Mouse (Mus musculus) left cerebral cortex, adult 8-10 months (tissue): Measurements from ENCODE around the gene Olfr885. TPM values are rescaled to one million over a fixed set of nuclear protein-coding genes. Genes with fewer than 3 reads are reported as not detected.

Source experiments
- DNase-seq, 2 experiments: peaks; one replicate each; pipeline ENCODE4 v3.0.0; 2022; ENCODE audit warnings: low spot score in 2 of 2
- total RNA-seq, 4 experiments: library from RNA; stranded (reverse); gene quantifications; 2 replicates each; pipeline ENCODE4 v1.2.4; 2022

The Olfr885 gene
- total RNA-seq = not detected

GRCm38 (mm10) chr9:38061022-38061421 is at the start of gene Olfr885:
Gene Olfr885, plus strand, starts transcription at chr9:38061322.
- DNase-seq = no peak

GRCm38 (mm10) chr9:38025508-38025907 is 35.6 kb upstream of the Olfr885 start, which contains the start of gene Olfr883:
Gene Olfr883, plus strand, starts transcription at chr9:38025808.
- no peak for DNase-seq

- no peak for DNase-seq
Observed at GRCm38 (mm10) chr9:38046255-38046654, 14.9 kb upstream of the Olfr885 start, which contains the start of gene Olfr884. Gene Olfr884, plus strand, starts transcription at chr9:38046555.

- no peak for DNase-seq
Observed at GRCm38 (mm10) chr9:38083772-38084171, 22.6 kb downstream of the Olfr885 start, which contains the start of gene Olfr887. Gene Olfr887, plus strand, starts transcription at chr9:38084072.

GRCm38 (mm10) chr9:38107828-38108227 is 46.7 kb downstream of the Olfr885 start, which contains the start of gene Olfr888:
Gene Olfr888, plus strand, starts transcription at chr9:38108128.
- no peak for DNase-seq

Other genes with a start within 250 kb of the Olfr885 start
- gene Olfr877, start 207.1 kb upstream of the Olfr885 start, total RNA-seq = not detected
- not detected for gene Olfr145, start 164.6 kb upstream of the Olfr885 start, total RNA-seq
- gene Olfr878, start 143.5 kb upstream of the Olfr885 start, total RNA-seq = under 1 TPM in 2 of 4 experiments, not detected in 2; 0.13 to 0.21 TPM
- not detected for gene Olfr881, start 69.5 kb upstream of the Olfr885 start, total RNA-seq
- gene Olfr883, start 35.5 kb upstream of the Olfr885 start, total RNA-seq = under 1 TPM in 1 of 4 experiments, not detected in 3; 0.41 TPM
- not detected for gene Olfr884, start 14.8 kb upstream of the Olfr885 start, total RNA-seq
- gene Olfr887, start 22.8 kb downstream of the Olfr885 start, total RNA-seq = not detected
- not detected for gene Olfr888, start 46.8 kb downstream of the Olfr885 start, total RNA-seq
- under 1 TPM in 1 of 4 experiments, not detected in 3; 0.07 TPM for gene Olfr889, start 53.9 kb downstream of the Olfr885 start, total RNA-seq
- gene Olfr890, start 81.2 kb downstream of the Olfr885 start, total RNA-seq = not detected
- not detected for gene Olfr891, start 119.5 kb downstream of the Olfr885 start, total RNA-seq
- gene Olfr893, start 147.0 kb downstream of the Olfr885 start, total RNA-seq = not detected
- gene Olfr894, start 156.7 kb downstream of the Olfr885 start, total RNA-seq = not detected
- gene Olfr143, start 191.5 kb downstream of the Olfr885 start, total RNA-seq = not detected
- not detected for gene Olfr895, start 206.5 kb downstream of the Olfr885 start, total RNA-seq
- not detected for gene Olfr896-ps1, start 229.8 kb downstream of the Olfr885 start, total RNA-seq